Mouse (Mus musculus) hindbrain, embryonic 10.5 days (tissue): ENCODE results near the gene Scyl2. TPM values are rescaled to one million over a fixed set of nuclear protein-coding genes. Genes with fewer than 3 reads are reported as not detected.

Source experiments
- DNase-seq: peaks from one replicate; pipeline ENCODE4 v3.0.0-alpha.2; 2017; ENCODE audit warnings: low spot score
- H3K27ac ChIP-seq: fragments of 300-500 bp; sonication (generic); 2 replicates; pipeline ENCODE4 v1.5.1; 2016; ENCODE audit warnings: mild to moderate bottlenecking, moderate library complexity
- H3K27me3 ChIP-seq: fragments of 300-500 bp; sonication (generic); 2 replicates; pipeline ENCODE4 v1.6.1; 2016; ENCODE audit warnings: mild to moderate bottlenecking; ENCODE audit not compliant: poor library complexity, insufficient read depth, severe bottlenecking
- H3K36me3 ChIP-seq: fragments of 300-500 bp; sonication (generic); 2 replicates; pipeline ENCODE4 v1.6.1; 2016; ENCODE audit warnings: mild to moderate bottlenecking, moderate library complexity
- H3K4me1 ChIP-seq: fragments of 300-500 bp; sonication (generic); replicated peaks from 2 replicates; pipeline ENCODE4 v1.6.1; 2016; ENCODE audit warnings: mild to moderate bottlenecking
- H3K4me3 ChIP-seq: fragments of 300-500 bp; sonication (generic); 2 replicates; pipeline ENCODE4 v1.5.1; 2016; ENCODE audit warnings: mild to moderate bottlenecking, moderate library complexity
- H3K9me3 ChIP-seq: fragments of 300-500 bp; sonication (generic); 2 replicates; pipeline ENCODE4 v1.6.1; 2016; ENCODE audit warnings: mild to moderate bottlenecking, moderate library complexity
- WGBS: fragments of 180-500 bp; shearing (Covaris S2); methylation state at CpG from one replicate; pipeline ENCODE4 v1.1.7; 2016; 5-methylcytosine and 5-hydroxymethylcytosine counted together
- polyA plus RNA-seq: library from polyadenylated mRNA; unstranded; fragments of >200 nt; fragmentation: Nextera tagmentation; extraction: Ambion mirVana; gene quantifications from 2 replicates; pipeline ENCODE4 v1.2.1, GENCODE M21; 2016

The Scyl2 gene
- polyA plus RNA-seq = 8.3 and 9.9 TPM in 2 replicates

DNA sequence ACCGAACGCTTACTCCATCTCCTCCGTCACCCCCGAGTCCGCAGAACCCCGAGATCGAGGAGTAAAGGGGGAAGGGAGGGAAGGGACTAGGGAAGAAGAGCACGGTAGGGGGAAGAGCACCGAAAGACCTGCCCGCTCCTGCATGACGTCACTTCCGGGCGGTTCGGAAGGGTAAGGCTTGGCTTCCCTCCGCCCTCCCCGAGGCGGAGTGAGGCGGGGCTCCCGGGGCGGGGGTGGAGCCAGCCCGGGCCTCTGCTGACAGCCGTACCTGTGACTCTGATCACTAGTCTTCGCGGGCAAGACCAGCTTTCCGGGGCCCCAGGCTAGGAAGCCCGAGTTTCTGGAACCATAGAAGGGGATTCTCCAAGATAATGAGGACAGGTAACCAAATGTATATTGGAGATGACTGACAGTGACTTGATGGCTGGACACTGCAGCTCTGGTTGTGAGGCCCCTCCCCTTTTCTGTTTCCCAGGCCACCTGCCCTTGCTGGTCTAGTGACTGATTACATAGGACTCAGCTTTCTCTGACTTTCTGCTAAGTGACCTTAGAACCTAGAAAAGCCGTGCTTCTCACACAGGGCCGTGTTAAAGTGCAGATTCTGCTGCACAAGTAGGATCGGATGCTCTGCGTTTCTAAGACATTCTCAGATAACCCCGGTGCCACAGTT is at the start of gene Scyl2:
TSS of gene Scyl2 (minus strand) at position 147 of the 670 bp plus-strand sequence.
- Histone ChIP-seq H3K4me1 (peaks cover 17% of the 10 kb centered on the region), H3K4me3 (peak within 1 kb of the TSS; percentile 100), H3K27me3 (no peaks in the 10 kb centered on the region), H3K9me3 (no peaks in the 10 kb centered on the region), H3K36me3 (peaks cover 9% of the 10 kb centered on the region; the same call in 1 of the 2 replicates), H3K27ac (peak within 1 kb of the TSS; percentile 98)
- WGBS = 6% methylated on average over 31 of the region's 31 CpGs
- peak; percentile 91 for DNase-seq

- Histone ChIP-seq H3K27ac (peak within 1 kb of the TSS; percentile 86), H3K4me3 (peak within 1 kb of the TSS; percentile 74), H3K27me3 (no peaks in the 10 kb centered on the region), H3K9me3 (no peaks in the 10 kb centered on the region), H3K36me3 (peaks cover 10% of the 10 kb centered on the region), H3K4me1 (peaks cover 16% of the 10 kb centered on the region)
- WGBS = 2% methylated on average over 49 of the region's 49 CpGs
- peak; percentile 94 for DNase-seq
Measured at GRCm38 (mm10) chr10:89732001-89732794, 46.1 kb upstream of the Scyl2 start, which contains the start of gene Actr6. TSS of gene Actr6 (minus strand) at chr10:89732295.

DNA sequence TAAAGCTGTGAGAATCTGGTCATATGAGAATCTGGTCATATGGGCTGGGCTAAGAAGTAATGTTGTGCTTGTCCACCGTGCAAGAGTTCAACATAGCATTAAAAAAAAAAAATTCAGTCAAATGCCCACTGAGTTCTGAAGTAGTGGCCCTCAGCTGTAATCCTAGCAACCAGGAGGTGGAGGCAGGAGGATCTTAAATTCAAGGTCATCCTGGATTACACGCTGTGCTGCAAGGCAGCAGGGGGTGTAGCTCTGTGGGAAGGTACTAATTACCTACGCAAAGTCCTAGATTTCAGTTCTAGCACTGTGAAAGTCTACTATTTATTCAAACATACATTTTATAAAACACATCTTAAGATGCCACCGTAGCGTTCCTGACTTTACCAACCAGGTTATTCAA is 45.3 kb upstream of the Scyl2 start:
- DNase-seq = no peak
- peaks cover 16% of the 10 kb centered on the region for H3K4me1 ChIP-seq
- H3K9me3 ChIP-seq = no peaks in the 10 kb centered on the region
- WGBS = 17% methylated on average over 5 of the region's 5 CpGs
- peaks cover 17% of the 10 kb centered on the region for H3K36me3 ChIP-seq
- peak overlapping the region; percentile 74 for H3K4me3 ChIP-seq
- H3K27me3 ChIP-seq = no peaks in the 10 kb centered on the region
- H3K27ac ChIP-seq = peak overlapping the region; percentile 86

DNA sequence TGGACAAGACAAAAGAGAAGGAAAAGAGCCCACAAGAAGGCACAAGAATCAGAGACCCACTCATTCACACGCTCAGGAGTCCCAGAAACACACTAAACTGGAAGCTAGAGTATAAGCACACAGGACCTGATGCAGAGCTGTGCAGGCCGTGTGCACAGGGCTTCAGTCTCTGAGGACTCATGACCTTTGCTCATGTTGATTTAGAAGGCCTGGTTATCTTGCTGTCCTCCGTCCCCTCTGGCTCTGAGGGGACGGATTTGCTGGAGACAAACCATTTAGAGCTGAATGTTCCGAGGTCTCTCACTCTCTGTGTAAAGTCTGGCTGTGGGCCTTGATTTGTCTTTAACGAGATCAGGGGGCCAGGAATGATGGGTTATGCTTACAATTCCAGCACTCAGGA is 44.3 kb upstream of the Scyl2 start:
- no peaks in the 10 kb centered on the region for H3K9me3 ChIP-seq
- H3K4me3 ChIP-seq = no peak overlapping the region
- 85% methylated on average over 6 of the region's 6 CpGs for WGBS

GRCm38 (mm10) chr10:89722247-89723195 is 36.4 kb upstream of the Scyl2 start:
- 89% methylated on average over 14 of the region's 14 CpGs for WGBS
- no peak overlapping the region for H3K27ac ChIP-seq
- DNase-seq = no peak
- H3K27me3 ChIP-seq = no peaks in the 10 kb centered on the region
- H3K9me3 ChIP-seq = no peaks in the 10 kb centered on the region
- H3K4me1 ChIP-seq = no peaks in the 10 kb centered on the region
- H3K36me3 ChIP-seq = peaks cover 74% of the 10 kb centered on the region
- H3K4me3 ChIP-seq = no peak overlapping the region

More for the DNA sequence above, 44.3 kb upstream of the Scyl2 start:
- Histone ChIP-seq H3K4me1 (peaks cover 16% of the 10 kb centered on the region), H3K27ac (no peak overlapping the region), H3K36me3 (peaks cover 27% of the 10 kb centered on the region), H3K27me3 (no peaks in the 10 kb centered on the region)
- DNase-seq = no peak

DNA sequence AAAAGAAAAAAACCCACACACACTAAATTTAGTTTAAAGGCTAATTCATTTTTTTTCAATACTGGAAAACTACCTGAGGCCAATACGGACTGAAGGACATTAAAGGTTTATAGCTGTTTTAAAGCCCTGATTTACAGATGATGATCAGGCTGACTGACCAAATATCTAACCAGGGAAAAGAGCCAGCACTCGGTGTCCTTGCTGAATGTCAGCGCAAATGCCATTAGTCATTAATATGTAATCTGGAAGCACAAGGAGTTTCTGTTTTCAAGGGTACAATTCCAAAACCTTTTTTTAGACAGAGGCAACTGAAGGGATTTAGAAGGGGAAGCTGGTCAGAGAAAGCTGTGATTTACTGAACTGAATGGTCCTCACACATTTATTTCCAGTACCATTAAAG is 34.7 kb upstream of the Scyl2 start:
- Histone ChIP-seq H3K36me3 (peaks cover 68% of the 10 kb centered on the region), H3K27ac (no peak overlapping the region), H3K4me1 (no peaks in the 10 kb centered on the region), H3K4me3 (no peak overlapping the region), H3K27me3 (no peaks in the 10 kb centered on the region), H3K9me3 (no peaks in the 10 kb centered on the region)
- DNase-seq = no peak
- WGBS = 96% methylated on average over 3 of the region's 3 CpGs

GRCm38 (mm10) chr10:89720252-89720651 is 34.2 kb upstream of the Scyl2 start:
- no peak overlapping the region for H3K4me3 ChIP-seq
- H3K4me1 ChIP-seq = no peaks in the 10 kb centered on the region
- no peaks in the 10 kb centered on the region for H3K27me3 ChIP-seq
- H3K36me3 ChIP-seq = peaks cover 68% of the 10 kb centered on the region
- H3K27ac ChIP-seq = no peak overlapping the region
- no peak for DNase-seq
- no peaks in the 10 kb centered on the region for H3K9me3 ChIP-seq

- H3K27ac ChIP-seq = no peak overlapping the region
- 93% methylated on average over 10 of the region's 10 CpGs for WGBS
- H3K4me3 ChIP-seq = no peak overlapping the region
- no peaks in the 10 kb centered on the region for H3K27me3 ChIP-seq
- H3K4me1 ChIP-seq = no peaks in the 10 kb centered on the region
- no peaks in the 10 kb centered on the region for H3K9me3 ChIP-seq
- H3K36me3 ChIP-seq = peaks cover 73% of the 10 kb centered on the region
- no peak for DNase-seq
Measured at GRCm38 (mm10) chr10:89714910-89715309, 28.8 kb upstream of the Scyl2 start.

DNA sequence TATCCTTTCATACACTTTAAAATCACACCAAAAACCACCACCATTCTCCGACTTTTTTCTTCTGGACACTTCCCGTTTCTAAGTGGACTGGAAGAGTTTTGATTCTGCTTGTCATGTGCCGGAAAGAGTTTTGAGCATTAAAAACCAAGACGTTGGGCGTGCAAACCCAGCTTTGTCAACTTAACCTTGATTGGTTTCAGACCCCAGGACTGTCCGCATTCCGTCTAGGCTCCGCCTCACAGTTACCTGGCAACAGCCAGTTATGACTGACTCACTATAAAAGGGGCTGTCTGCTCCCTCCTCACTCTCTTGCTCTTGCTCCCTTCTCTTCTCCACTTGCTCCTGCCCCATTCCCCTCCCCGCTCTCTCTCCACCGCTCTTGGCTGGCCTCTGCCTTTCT is 22.6 kb upstream of the Scyl2 start:
- Histone ChIP-seq H3K4me1 (peaks cover 9% of the 10 kb centered on the region), H3K36me3 (peaks cover 31% of the 10 kb centered on the region), H3K27me3 (no peaks in the 10 kb centered on the region), H3K9me3 (no peaks in the 10 kb centered on the region), H3K4me3 (peak overlapping the region; percentile 21; the same call in 1 of the 2 replicates), H3K27ac (no peak overlapping the region)
- peak; percentile 15 for DNase-seq
- 34% methylated on average over 10 of the region's 10 CpGs for WGBS

- no peaks in the 10 kb centered on the region for H3K9me3 ChIP-seq
- no peak overlapping the region for H3K4me3 ChIP-seq
- 81% methylated on average over 3 of the region's 3 CpGs for WGBS
- no peak overlapping the region for H3K27ac ChIP-seq
- no peaks in the 10 kb centered on the region for H3K27me3 ChIP-seq
- no peak for DNase-seq
- peaks cover 9% of the 10 kb centered on the region for H3K4me1 ChIP-seq
- peaks cover 17% of the 10 kb centered on the region for H3K36me3 ChIP-seq
Measured at GRCm38 (mm10) chr10:89707397-89707796, 21.3 kb upstream of the Scyl2 start.

- no peak overlapping the region for H3K27ac ChIP-seq
- H3K27me3 ChIP-seq = no peaks in the 10 kb centered on the region
- H3K36me3 ChIP-seq = no peaks in the 10 kb centered on the region
- WGBS = 46% methylated on average over 5 of the region's 5 CpGs
- DNase-seq = no peak
- no peaks in the 10 kb centered on the region for H3K4me1 ChIP-seq
- H3K4me3 ChIP-seq = no peak overlapping the region
- H3K9me3 ChIP-seq = no peaks in the 10 kb centered on the region
Measured at GRCm38 (mm10) chr10:89703042-89703441, 17.0 kb upstream of the Scyl2 start.

DNA sequence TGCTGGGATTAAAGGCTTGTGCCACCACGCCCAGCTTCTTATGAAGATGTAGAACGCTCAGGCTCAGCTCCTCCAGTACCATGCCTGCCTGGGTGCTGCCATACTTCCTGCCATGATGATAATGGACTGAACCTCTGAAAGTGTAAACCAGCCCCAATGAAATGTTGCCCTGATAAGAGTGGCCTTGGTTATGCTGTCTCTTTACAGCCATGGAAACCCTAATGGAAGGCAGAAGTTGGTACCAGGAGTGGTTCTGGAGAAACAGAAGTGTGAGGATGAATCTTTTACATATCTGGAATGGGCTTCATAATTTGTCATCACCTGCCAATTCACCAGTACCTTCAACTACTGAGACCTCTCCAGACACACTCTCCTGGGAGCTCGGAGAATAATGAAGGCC is 11.9 kb upstream of the Scyl2 start:
- DNase-seq = no peak
- no peak overlapping the region for H3K27ac ChIP-seq
- WGBS = 90% methylated on average over 3 of the region's 3 CpGs

More for the DNA sequence above, 11.9 kb upstream of the Scyl2 start:
- Histone ChIP-seq H3K9me3 (no peaks in the 10 kb centered on the region), H3K4me3 (no peak overlapping the region), H3K36me3 (no peaks in the 10 kb centered on the region), H3K27me3 (no peaks in the 10 kb centered on the region), H3K4me1 (no peaks in the 10 kb centered on the region)
